Mouse (Mus musculus) fibroblast of lung, adult 2 months (primary cell): ENCODE measurements around the gene Cma1.
"Not testable (repeated sequence)": the region's sequence is repeated elsewhere in the genome, so short reads cannot be mapped to it uniquely, and the experiment has no call there.

ENCODE experiments used
- DNase-seq: peaks from one replicate; pipeline ENCODE4 v3.0.0-alpha.2; 2011; ENCODE audit warnings: low read depth

Cma1 gene

DNA sequence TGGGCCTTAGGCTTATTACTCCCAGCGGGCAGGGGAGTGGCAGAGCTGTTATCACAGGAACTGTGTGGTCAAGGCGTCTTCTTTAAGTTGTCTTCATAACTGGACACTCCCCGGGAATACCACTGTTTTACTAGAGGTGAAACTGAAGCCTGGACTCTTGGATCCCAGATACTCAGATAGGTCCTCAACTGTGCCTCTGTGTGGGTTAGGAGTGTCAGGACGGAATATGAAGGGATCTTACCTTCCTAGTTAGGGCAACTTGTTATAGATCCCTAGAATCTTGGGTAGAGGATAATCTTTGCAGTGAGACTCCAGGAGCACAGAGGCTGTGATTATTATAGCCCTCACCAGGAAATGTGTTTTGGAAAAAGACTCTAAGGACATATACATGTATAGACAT lies at the start of gene Cma1:
Gene Cma1, minus strand, starts transcription at position 101 of the 400 bp plus-strand sequence.
- DNase-seq: no peak

DNA sequence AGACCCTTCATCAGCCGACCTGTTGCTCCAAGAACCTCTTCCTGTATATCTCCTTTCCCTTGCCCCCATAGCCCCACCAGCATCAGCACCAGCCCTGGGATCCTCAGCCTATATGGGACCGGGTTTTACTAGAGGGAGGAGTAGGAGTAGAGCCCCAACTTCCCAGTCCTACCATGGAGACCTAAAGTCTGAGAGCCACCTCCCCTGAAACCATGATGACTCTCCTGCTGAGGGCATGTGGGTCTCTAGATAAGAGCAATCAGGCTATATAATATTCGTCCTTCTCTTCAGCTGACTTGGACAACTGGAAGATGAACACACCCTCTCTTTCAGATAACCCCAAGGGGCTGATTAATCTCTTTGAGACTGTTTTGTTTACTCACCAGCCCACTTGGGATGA lies 43.0 kb upstream of the Cma1 start:
- not testable (repeated sequence) for DNase-seq

DNA sequence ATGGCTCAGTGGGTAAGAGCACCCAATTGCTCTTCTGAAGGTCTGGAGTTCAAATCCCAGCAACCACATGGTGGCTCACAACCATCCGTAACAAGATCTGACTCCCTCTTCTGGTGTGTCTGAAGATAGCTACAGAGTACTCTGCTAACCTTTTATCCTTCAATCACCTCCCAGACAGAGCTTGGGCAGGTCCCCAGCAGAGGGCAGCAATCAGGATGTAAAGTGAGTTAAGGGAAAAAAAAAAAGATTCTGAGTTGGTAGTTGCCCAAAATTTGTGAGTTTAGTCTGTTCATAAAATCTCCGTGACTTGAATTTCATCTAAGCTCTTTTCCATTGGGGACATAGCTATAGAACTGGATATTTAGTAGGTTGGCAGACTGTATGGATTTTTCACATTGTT lies 19.4 kb upstream of the Cma1 start:
- not testable (repeated sequence) for DNase-seq

GRCm38 (mm10) chr14:55963263-55963662 lies 18.8 kb upstream of the Cma1 start:
- no peak for DNase-seq

DNA sequence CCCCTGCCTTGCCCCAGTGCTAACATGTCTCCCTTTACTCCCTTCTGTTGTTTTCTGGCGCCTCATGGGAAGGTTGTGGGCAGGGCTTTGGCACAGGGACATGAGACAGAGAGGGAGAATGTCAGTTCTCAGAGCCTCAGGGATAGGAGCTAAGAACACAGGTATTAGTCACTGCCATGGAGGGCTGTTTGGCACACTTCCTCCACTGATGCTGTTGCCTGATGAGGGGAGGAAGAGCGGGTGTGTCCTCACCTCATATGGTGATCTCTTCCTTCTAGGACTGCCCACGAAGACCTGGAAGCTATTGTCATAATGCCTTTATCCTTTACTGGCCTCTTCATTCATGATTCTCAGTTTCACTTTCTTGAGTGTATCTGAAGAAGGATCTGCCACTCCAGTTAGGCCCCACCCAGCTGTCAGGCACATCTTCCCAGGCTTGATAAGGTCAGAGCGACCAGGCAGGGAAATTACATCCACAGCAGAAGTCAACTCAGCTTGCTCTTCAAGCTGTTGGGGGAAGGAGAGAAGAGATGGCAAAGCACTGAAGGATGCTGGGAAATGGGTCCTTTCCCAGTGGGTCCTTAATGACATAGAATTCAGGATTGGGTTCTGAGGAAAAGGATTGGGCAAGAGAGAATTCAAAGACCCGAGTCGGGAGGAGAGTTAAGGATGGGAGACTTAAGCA lies 6.0 kb upstream of the Cma1 start, which contains the start of gene Cma2:
Gene Cma2, plus strand, starts transcription at position 635 of the 685 bp plus-strand sequence.
- no peak for DNase-seq

DNA sequence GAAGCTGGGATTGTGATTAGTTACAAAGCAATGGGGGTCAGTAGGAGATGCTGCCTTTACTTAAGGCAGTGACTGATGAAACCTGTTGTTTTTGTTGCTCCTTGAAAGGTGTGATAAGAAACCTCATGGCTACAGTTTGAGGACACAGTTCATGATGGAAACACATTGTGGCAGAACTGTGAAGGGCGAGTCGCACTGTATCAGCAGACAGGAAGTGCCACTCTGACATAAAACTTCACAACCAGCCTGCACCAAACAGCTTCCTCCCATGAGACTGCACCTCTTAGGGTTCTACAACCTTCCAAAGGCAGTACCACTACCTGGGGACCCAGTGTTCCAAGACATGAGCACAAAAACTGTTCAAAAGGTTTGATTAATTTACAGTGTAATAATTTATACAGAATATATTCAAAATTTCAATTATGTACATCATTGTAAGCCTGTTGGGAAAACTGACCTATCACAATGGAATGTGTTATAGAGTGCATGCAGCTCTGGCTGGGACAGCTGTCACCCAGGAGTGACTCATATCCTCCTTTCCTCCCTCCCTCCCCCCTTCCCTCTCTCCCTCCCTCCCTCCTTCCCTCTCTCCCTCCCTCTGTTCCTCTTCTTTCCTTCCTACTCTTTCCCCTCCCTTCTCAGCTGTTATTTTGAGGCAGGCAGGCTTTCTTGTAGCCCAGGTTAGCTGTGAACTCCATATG lies 1.9 kb upstream of the Cma1 start:
- no peak for DNase-seq

GRCm38 (mm10) chr14:55943601-55944000 lies 874 bp downstream of the Cma1 start:
- no peak for DNase-seq

DNA sequence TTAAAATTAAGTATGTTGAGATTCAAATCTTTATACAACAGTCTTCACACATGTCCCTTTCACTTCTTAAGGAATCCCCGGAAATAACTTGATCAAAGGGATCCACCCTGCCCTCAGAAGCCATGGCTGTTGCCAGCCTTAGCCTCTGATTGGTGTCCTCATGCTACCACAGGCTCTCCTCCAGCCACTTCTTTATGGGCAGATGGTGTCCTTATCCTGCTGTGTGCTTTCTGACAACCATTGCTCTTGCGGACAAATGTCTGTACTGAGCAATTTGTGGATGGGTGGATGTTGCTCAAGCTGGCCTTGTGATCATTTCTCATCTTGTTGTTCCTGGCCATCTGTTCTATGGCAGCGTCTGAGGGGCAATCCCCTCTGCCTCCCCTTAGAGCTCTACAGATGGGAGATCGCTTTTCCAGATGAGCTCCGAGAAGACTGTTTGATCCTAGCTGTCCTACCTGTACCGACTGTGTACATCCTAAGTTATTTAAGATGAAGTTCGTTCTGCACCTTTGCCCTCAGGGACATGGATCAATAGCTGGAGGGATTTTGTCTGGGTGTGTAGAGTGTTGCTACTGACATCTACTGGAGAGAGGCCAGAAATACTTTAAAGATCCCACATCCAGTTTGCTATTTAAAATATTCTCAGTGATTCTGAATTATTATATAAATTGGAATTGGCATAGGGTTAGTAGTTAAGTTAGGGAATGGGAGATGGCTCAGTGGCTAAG lies 4.2 kb downstream of the Cma1 start:
- no peak for DNase-seq

GRCm38 (mm10) chr14:55933586-55933985 lies 10.9 kb downstream of the Cma1 start:
- DNase-seq: no peak

- no peak for DNase-seq
These were observed 15.0 kb downstream of the Cma1 start for GRCm38 (mm10) chr14:55929263-55929997.

- DNase-seq: no peak
These were observed 17.6 kb downstream of the Cma1 start for GRCm38 (mm10) chr14:55926847-55927246.

DNA sequence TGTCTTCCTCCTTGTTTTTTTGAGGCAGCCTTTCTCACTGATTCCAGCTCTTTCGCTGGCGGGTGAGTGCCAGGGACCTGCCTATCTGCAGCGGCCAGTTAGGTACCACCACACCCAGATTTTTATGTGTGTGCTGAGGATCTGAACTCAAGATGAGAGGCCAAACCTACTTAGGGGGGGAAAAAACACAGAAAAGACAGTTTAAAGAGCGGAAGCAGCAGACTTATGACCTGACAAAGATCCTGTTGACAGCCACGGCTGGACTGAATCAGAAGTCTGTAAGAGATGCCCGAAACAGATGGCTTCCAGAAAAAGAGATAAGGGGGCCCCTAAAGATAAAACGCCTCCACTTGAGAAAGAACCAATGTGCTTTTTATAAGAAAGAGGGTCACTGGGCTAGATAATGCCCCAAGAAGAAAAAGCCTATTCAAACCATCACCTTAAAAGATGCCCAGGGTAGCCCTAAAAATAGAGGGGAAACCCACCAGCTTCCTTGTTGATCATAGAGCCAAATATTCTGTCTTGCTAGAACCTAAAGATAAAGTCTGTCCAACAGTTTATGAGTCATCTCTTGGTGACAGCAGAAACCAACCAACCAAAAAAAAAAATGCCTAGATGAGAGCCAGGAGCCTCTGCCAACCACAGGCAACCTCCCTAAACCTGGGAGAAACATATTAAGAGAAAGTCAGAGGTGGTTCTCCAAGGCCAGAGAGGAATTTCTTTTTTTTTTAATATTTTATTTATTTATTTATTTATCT lies 21.8 kb downstream of the Cma1 start:
- no peak for DNase-seq

DNA sequence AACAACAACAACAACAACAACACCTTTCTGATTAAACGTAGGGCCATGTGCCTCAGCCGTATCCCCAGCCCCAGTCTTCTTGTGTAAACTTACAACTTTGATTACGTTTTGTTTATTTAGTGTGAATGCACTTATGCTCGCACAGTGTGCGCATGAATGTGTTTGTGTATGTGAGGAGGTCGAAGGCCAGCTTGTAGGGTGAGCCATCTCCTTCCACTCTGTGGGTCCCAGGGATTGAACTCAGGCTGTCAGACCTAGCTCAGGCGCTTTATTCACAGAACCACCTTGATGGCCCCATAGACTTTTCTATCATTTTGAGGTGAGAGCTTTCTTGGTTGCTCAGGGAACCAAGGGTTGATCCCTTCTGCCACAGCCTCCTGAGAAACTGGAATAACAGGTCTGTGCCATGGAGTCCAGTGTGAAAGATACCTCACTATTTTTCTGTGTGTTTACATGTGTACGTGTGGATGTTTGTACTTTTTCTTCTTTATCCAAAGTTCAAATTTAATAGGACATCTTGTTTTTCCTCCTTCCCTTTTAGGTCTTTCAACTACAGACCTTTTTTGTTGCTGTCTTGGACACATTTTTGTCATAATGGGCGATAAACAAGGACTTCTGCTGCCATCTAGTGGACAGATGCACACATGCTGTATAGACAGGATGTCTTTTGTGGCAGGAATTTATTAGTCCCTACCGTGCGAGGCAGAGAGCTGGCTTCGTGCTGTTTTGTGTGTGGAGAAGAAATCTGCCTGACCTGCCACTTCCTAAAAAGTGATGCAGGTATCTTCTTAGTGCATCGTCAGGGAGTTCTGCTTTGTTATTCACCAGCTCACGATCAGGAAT lies 26.0 kb downstream of the Cma1 start:
- peak; percentile 76 for DNase-seq

DNA sequence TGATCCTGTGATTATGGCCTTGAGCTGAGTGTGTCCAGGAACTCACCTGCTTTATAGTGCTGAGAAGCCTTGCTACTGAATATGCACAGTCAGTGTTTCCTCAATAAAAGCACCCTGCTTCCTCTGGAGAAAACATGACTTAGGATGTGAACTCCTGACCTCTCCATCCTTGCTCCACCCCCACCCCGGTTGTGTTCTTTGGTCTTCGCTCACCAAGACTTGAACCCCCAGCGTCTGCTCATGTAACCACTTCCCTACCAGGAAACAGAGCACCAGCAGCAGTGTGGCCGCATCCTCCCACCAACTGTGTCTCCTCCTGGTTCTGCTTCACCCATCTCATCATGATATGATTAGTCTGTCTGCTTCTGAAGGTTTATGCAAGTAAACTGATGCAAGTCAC lies 31.1 kb downstream of the Cma1 start:
- no peak for DNase-seq

DNA sequence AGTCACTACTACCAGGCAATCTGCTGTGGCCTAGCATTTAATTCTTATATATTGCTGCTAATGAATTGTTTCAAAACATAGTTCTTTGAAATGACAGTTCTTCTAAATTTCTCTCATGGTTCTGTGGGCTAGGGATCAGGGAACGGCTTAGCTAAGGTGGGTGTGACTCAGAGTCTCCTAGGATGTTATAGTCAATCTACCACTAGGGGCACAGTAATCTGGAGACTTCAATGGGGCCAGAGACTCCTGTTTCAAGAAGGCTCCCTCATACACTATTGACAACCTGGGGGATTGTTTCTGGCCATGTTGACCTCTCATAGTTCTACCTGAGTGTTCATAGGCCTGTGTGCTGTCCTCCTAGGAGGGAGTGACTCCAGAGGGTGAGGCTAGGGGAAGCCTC lies 39.0 kb downstream of the Cma1 start:
- no peak for DNase-seq

- DNase-seq: no peak
These were observed 44.1 kb downstream of the Cma1 start for GRCm38 (mm10) chr14:55900414-55900755.

DNA sequence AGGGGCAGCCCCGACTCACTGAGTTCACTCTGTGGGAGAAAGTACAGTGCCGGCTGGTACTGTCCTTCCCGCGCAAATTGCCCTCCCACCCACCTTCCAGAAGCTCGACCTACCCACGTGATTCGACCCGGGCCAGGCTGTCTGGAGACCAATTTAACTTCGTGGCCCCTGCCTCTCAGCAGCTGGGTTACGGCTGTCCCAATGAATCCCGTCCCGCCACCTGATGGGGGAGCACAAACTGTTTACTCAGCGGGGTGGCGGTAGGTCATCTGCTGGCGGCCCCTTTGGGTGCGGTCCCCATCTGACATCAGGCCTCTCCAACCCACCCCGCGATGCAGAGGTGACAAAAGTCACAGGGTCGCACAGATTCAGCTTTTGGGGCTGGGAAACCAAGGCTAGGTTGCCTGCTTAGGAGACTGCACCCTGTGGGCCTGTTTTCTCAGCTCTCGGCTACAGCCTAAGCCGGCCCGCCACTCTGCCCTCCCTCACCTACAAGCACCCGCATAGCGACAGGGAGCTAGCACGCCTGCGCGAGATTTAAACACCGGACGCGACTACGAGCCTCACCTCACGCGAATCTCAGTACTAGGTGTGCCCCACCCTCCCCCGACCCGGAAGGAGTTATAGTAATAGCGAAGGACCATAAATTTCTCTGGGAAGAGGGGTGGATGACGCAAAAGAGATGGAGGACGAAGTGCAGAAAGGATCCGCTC lies 44.6 kb downstream of the Cma1 start, which contains the start of gene Sdr39u1:
Gene Sdr39u1, minus strand, starts transcription at position 593 of the 713 bp plus-strand sequence.
- peak; percentile 71 for DNase-seq

DNA sequence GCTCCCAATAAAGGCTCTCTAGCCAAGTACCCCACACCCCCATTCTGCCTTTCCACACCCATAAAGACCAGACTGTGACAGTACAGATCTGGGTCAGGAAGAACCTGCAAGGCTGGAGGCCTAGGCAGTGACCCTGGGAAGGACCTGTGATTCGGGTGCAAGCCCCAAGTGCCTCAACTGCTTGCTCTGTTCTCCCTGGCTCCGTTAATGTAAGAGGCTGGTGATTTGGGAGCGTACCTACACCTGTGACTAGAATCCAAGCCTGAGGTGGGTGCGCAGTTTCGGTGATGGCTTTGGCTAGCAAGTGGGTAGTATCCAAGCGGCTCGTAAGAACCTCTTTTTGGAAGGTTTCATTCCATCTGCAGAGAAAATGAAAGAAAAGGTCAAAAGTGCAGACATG lies 45.5 kb downstream of the Cma1 start:
- DNase-seq: no peak

DNA sequence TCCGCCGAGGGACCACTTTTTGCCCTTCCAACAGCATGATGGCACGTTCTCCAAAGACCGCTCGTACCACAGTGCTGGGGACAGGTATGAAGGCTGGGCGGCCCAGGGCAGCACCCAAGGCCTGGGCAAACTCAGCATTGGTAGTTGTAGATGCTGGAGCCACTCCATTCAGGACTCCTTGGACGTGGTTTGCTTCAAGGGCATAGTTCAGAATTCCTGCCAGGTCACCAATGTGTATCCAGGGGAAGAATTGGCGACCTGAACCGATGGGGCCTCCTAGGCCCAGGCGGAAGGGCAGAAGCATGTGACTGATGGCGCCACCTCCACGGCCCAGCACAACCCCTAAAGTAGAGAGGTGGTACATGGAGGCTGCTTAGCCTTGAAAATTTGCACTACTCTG lies 46.8 kb downstream of the Cma1 start:
- no peak for DNase-seq
